Mouse (Mus musculus) ES-Bruce4 (cell line): Measurements from ENCODE around the gene Aldh3a2.

Source experiments
- CTCF ChIP-seq: IDR thresholded peaks from one replicate; pipeline ENCODE4 v1.8.1; 2011; ENCODE audit warnings: low read depth, low read length
- EP300 ChIP-seq: IDR thresholded peaks from 2 replicates; pipeline ENCODE4 v1.6.1; 2011; ENCODE audit warnings: low read depth, low read length; ENCODE audit not compliant: insufficient read depth

- TF ChIP-seq CTCF: no peak
- no peak for TF ChIP-seq EP300
Observed at GRCm38 (mm10) chr11:61274421-61274820, 7.2 kb upstream of the Aldh3a2 start.
